Mouse (Mus musculus) hindbrain, postnatal 0 days (tissue): Measurements from ENCODE around the gene Gm14851. TPM values are rescaled to one million over a fixed set of nuclear protein-coding genes. Genes with fewer than 3 reads are reported as not detected.
"Not testable (repeated sequence)": the region's sequence is repeated elsewhere in the genome, so short reads cannot be mapped to it uniquely, and the experiment has no call there.

Experiments
- ATAC-seq: fragments of 200-750 bp; cut with Nextera tagmentation; 2 replicates; pipeline ENCODE4 v1.8.0; 2017; ENCODE audit warnings: mild to moderate bottlenecking, moderate TSS enrichment, moderate library complexity
- DNase-seq: peaks from one replicate; pipeline ENCODE4 v3.0.0-alpha.2; 2015; ENCODE audit warnings: low spot score
- H3K27ac ChIP-seq: fragments of 300-500 bp; sonication (generic); 2 replicates; pipeline ENCODE4 v1.5.1; 2014; ENCODE audit warnings: mild to moderate bottlenecking
- H3K27me3 ChIP-seq: fragments of 300-500 bp; sonication (generic); 2 replicates; pipeline ENCODE4 v1.6.1; 2014; ENCODE audit warnings: low read length, mixed read lengths; ENCODE audit not compliant: insufficient read depth
- H3K36me3 ChIP-seq: fragments of 300-500 bp; sonication (generic); 2 replicates; pipeline ENCODE4 v1.6.1; 2014; ENCODE audit warnings: low read length, mixed read lengths; ENCODE audit not compliant: insufficient read depth
- H3K4me1 ChIP-seq: fragments of 300-500 bp; sonication (generic); 2 replicates; pipeline ENCODE4 v1.6.1; 2014; ENCODE audit warnings: antibody characterized with exemption, low read length, mixed read lengths; ENCODE audit not compliant: insufficient read depth
- H3K4me2 ChIP-seq: fragments of 300-500 bp; sonication (generic); 2 replicates; pipeline ENCODE4 v1.6.1; 2014; ENCODE audit warnings: low read depth, mild to moderate bottlenecking, low read length, moderate library complexity, mixed read lengths
- H3K4me3 ChIP-seq: fragments of 300-500 bp; sonication (generic); 2 replicates; pipeline ENCODE4 v1.5.1; 2014; ENCODE audit warnings: low read length
- H3K9ac ChIP-seq: fragments of 300-500 bp; sonication (generic); replicated peaks from 2 replicates; pipeline ENCODE4 v1.6.1; 2014; ENCODE audit warnings: mild to moderate bottlenecking, low read length, moderate library complexity, mixed read lengths
- H3K9me3 ChIP-seq: fragments of 300-500 bp; sonication (generic); 2 replicates; pipeline ENCODE4 v1.6.1; 2016; ENCODE audit warnings: low read length, mixed read lengths
- CTCF ChIP-seq: IDR thresholded peaks from 2 replicates; pipeline ENCODE4 v1.5.1; 2016; ENCODE audit warnings: antibody characterized with exemption, control low read depth, low read depth
- WGBS: fragments of 180-500 bp; shearing (Covaris S2); extraction: QIAGEN DNeasy Blood & Tissue Kit; methylation state at CpG from one replicate; pipeline ENCODE4 v1.1.7; 2014; 5-methylcytosine and 5-hydroxymethylcytosine counted together
- polyA plus RNA-seq: library from polyadenylated mRNA; unstranded; fragments of >200 nt; fragmentation: Nextera tagmentation; extraction: Ambion mirVana; gene quantifications from 2 replicates; pipeline ENCODE4 v1.2.1, GENCODE M21; 2015
- total RNA-seq: library from RNA; depleted of rRNA; stranded (reverse); fragments of >200 nt; gene quantifications from 2 replicates; pipeline ENCODE4 v1.2.3, GENCODE M21; 2014; rRNA removed

The Gm14851 gene
- total RNA-seq, result not detected in 2 replicates
- polyA plus RNA-seq, result not detected in 2 replicates

- not testable (repeated sequence) for H3K27me3 ChIP-seq, H3K36me3 ChIP-seq, H3K4me2 ChIP-seq, H3K4me1 ChIP-seq, ATAC-seq, H3K27ac ChIP-seq, DNase-seq, H3K9ac ChIP-seq, H3K9me3 ChIP-seq, H3K4me3 ChIP-seq
- WGBS, result 83% methylated on average over 1 of the region's 2 CpGs
Observed at GRCm38 (mm10) chr8:21095950-21096349, at the start of gene Gm14851. TSS of gene Gm14851 (minus strand) at chr8:21096050.

- not testable (repeated sequence) for ATAC-seq, H3K27me3 ChIP-seq, H3K36me3 ChIP-seq, H3K4me3 ChIP-seq, DNase-seq, H3K9me3 ChIP-seq, H3K4me2 ChIP-seq, H3K9ac ChIP-seq, H3K27ac ChIP-seq, H3K4me1 ChIP-seq
- 52% methylated on average over 3 of the region's 3 CpGs for WGBS
Observed at GRCm38 (mm10) chr8:21134342-21134741, 38.5 kb upstream of the Gm14851 start, which contains the start of gene Defa30. TSS of gene Defa30 (plus strand) at chr8:21134642.

- no peaks in the 10 kb centered on the region for H3K4me1 ChIP-seq
- no peak overlapping the region for H3K27ac ChIP-seq
- DNase-seq (no peak), ATAC-seq (no peak)
- WGBS, result 49% methylated on average over 4 of the region's 4 CpGs
- no peak for TF ChIP-seq CTCF
- H3K4me2 ChIP-seq, result no peak overlapping the region
- H3K9ac ChIP-seq, result no peak overlapping the region
- H3K27me3 ChIP-seq, result no peaks in the 10 kb centered on the region
- H3K36me3 ChIP-seq, result no peaks in the 10 kb centered on the region
- H3K9me3 ChIP-seq, result no peaks in the 10 kb centered on the region
- no peak overlapping the region for H3K4me3 ChIP-seq
Observed at GRCm38 (mm10) chr8:21093106-21093505, 2.7 kb downstream of the Gm14851 start.

- H3K9me3 ChIP-seq, H3K9ac ChIP-seq, H3K27me3 ChIP-seq, DNase-seq, ATAC-seq, H3K4me2 ChIP-seq, H3K27ac ChIP-seq, H3K36me3 ChIP-seq, H3K4me1 ChIP-seq, H3K4me3 ChIP-seq: not testable (repeated sequence)
Observed at GRCm38 (mm10) chr8:21084142-21084541, 11.7 kb downstream of the Gm14851 start, which contains the start of gene Defa25. TSS of gene Defa25 (plus strand) at chr8:21084442.

DNA sequence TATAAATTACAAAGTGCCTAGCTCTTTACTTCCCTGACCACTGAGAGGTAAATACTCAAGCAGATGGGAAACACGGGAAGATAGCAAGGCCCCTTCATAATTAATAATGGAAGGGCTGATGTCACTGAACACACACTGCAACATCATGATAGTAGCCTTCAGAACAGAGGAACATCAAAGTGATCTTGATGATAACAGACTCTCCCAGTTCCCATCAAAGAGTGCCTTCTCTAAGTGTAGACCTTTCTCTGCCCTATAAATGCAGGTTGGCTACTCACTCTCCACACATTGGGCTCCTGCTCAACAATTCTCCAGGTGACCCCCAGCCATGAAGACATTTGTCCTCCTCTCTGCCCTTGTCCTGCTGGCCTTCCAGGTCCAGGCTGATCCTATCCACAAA is 31.1 kb downstream of the Gm14851 start, which contains the start of gene Defa35:
Defa35 (plus strand) TSS at position 301 of the 400 bp plus-strand sequence.
- H3K27me3 ChIP-seq, result not testable (repeated sequence)

GRCm38 (mm10) chr8:21054747-21055146 is 41.1 kb downstream of the Gm14851 start, which contains the start of gene Defa23:
TSS of gene Defa23 (plus strand) at chr8:21055047.
- H3K4me1 ChIP-seq, H3K27me3 ChIP-seq, H3K9me3 ChIP-seq, DNase-seq, H3K9ac ChIP-seq, H3K27ac ChIP-seq, H3K4me2 ChIP-seq, H3K36me3 ChIP-seq, H3K4me3 ChIP-seq, ATAC-seq: not testable (repeated sequence)
- WGBS, result no CpG with 5 or more reads among the region's 1 CpGs

More for the DNA sequence above, 31.1 kb downstream of the Gm14851 start, which contains the start of gene Defa35:
- not testable (repeated sequence) for H3K4me3 ChIP-seq, H3K36me3 ChIP-seq, DNase-seq, H3K4me1 ChIP-seq, H3K9me3 ChIP-seq, H3K27ac ChIP-seq, H3K9ac ChIP-seq, H3K4me2 ChIP-seq, ATAC-seq
- WGBS, result 69% methylated on average over 1 of the region's 1 CpGs

Other genes starting within 250 kb of the Gm14851 start
- not detected in 2 replicates for gene Defb33, start 203.4 kb downstream of the Gm14851 start, total RNA-seq
- not detected in 2 replicates for gene Defb33, start 203.4 kb downstream of the Gm14851 start, polyA plus RNA-seq
- not detected in 2 replicates for gene Gm15056, start 193.4 kb downstream of the Gm14851 start, total RNA-seq
- not detected in 2 replicates for gene Gm15056, start 193.4 kb downstream of the Gm14851 start, polyA plus RNA-seq
- not detected in 2 replicates for gene Gm6040, start 174.0 kb downstream of the Gm14851 start, total RNA-seq
- gene Gm6040, start 174.0 kb downstream of the Gm14851 start, polyA plus RNA-seq, result not detected in 2 replicates
- gene AY761185, start 151.3 kb downstream of the Gm14851 start, total RNA-seq, result not detected in 2 replicates
- not detected in 2 replicates for gene AY761185, start 151.3 kb downstream of the Gm14851 start, polyA plus RNA-seq
- gene Defa21, start 70.5 kb downstream of the Gm14851 start, total RNA-seq, result not detected in 2 replicates
- not detected in 2 replicates for gene Defa21, start 70.5 kb downstream of the Gm14851 start, polyA plus RNA-seq
- gene Defa23, start 41.0 kb downstream of the Gm14851 start, total RNA-seq, result not detected in 2 replicates
- gene Defa23, start 41.0 kb downstream of the Gm14851 start, polyA plus RNA-seq, result not detected in 2 replicates
- not detected in 2 replicates for gene Defa35, start 31.0 kb downstream of the Gm14851 start, total RNA-seq
- gene Defa35, start 31.0 kb downstream of the Gm14851 start, polyA plus RNA-seq, result not detected in 2 replicates
- not detected in 2 replicates for gene Defa25, start 11.6 kb downstream of the Gm14851 start, total RNA-seq
- not detected in 2 replicates for gene Defa25, start 11.6 kb downstream of the Gm14851 start, polyA plus RNA-seq
- gene Defa30, start 38.6 kb upstream of the Gm14851 start, total RNA-seq, result not detected in 2 replicates
- not detected in 2 replicates for gene Defa30, start 38.6 kb upstream of the Gm14851 start, polyA plus RNA-seq
- not detected in 2 replicates for gene Defa22, start 66.2 kb upstream of the Gm14851 start, total RNA-seq
- gene Defa22, start 66.2 kb upstream of the Gm14851 start, polyA plus RNA-seq, result not detected in 2 replicates
- gene Defa31, start 95.6 kb upstream of the Gm14851 start, total RNA-seq, result not detected in 2 replicates
- not detected in 2 replicates for gene Defa31, start 95.6 kb upstream of the Gm14851 start, polyA plus RNA-seq
- not detected in 2 replicates for gene Gm15293, start 105.5 kb upstream of the Gm14851 start, total RNA-seq
- not detected in 2 replicates for gene Gm15293, start 105.5 kb upstream of the Gm14851 start, polyA plus RNA-seq
- gene Gm15292, start 153.7 kb upstream of the Gm14851 start, total RNA-seq, result not detected in 2 replicates
- not detected in 2 replicates for gene Gm15292, start 153.7 kb upstream of the Gm14851 start, polyA plus RNA-seq
- not detected in 2 replicates for gene Defa27, start 219.5 kb upstream of the Gm14851 start, total RNA-seq
- not detected in 2 replicates for gene Defa27, start 219.5 kb upstream of the Gm14851 start, polyA plus RNA-seq
- gene Defa29, start 231.0 kb upstream of the Gm14851 start, total RNA-seq, result not detected in 2 replicates
- not detected in 2 replicates for gene Defa29, start 231.0 kb upstream of the Gm14851 start, polyA plus RNA-seq